Mouse (Mus musculus) midbrain, embryonic 13.5 days (tissue): ENCODE results near the gene Gm826. TPM values are rescaled to one million over a fixed set of nuclear protein-coding genes. Genes with fewer than 3 reads are reported as not detected.

Source experiments
- ATAC-seq: fragments of 200-750 bp; cut with Nextera tagmentation; 2 replicates; pipeline ENCODE4 v1.8.0; 2017; ENCODE audit warnings: mild to moderate bottlenecking, moderate TSS enrichment, moderate library complexity
- H3K27ac ChIP-seq: fragments of 300-500 bp; sonication (generic); 2 replicates; pipeline ENCODE4 v1.5.1; 2015; ENCODE audit warnings: inconsistent platforms, mild to moderate bottlenecking, moderate library complexity
- H3K27me3 ChIP-seq: fragments of 300-500 bp; sonication (generic); 2 replicates; pipeline ENCODE4 v1.6.1; 2015; ENCODE audit warnings: mild to moderate bottlenecking, inconsistent platforms
- H3K36me3 ChIP-seq: fragments of 300-500 bp; sonication (generic); 2 replicates; pipeline ENCODE4 v1.6.1; 2015; ENCODE audit warnings: mild to moderate bottlenecking, inconsistent platforms
- H3K4me1 ChIP-seq: fragments of 300-500 bp; sonication (generic); replicated peaks from 2 replicates; pipeline ENCODE4 v1.6.1; 2015; ENCODE audit warnings: inconsistent platforms
- H3K4me2 ChIP-seq: fragments of 300-500 bp; sonication (generic); replicated peaks from 2 replicates; pipeline ENCODE4 v1.6.1; 2015; ENCODE audit warnings: moderate library complexity, mild to moderate bottlenecking, inconsistent platforms
- H3K4me3 ChIP-seq: fragments of 300-500 bp; sonication (generic); replicated peaks from 2 replicates; pipeline ENCODE4 v1.5.1; 2015; ENCODE audit warnings: mild to moderate bottlenecking, inconsistent platforms
- H3K9ac ChIP-seq: fragments of 300-500 bp; sonication (generic); replicated peaks from 2 replicates; pipeline ENCODE4 v1.6.1; 2015; ENCODE audit warnings: mild to moderate bottlenecking, inconsistent platforms
- H3K9me3 ChIP-seq: fragments of 300-500 bp; sonication (generic); 2 replicates; pipeline ENCODE4 v1.6.1; 2016; ENCODE audit warnings: mild to moderate bottlenecking, inconsistent platforms
- WGBS: fragments of 180-500 bp; shearing (Covaris S2); methylation state at CpG from one replicate; pipeline ENCODE4 v1.1.7; 2015; 5-methylcytosine and 5-hydroxymethylcytosine counted together
- polyA plus RNA-seq: library from polyadenylated mRNA; unstranded; fragments of >200 nt; fragmentation: Nextera tagmentation; extraction: Ambion mirVana; gene quantifications from 2 replicates; pipeline ENCODE4 v1.2.1, GENCODE M21; 2015

Gene Gm826
- not detected in 2 replicates for polyA plus RNA-seq

DNA sequence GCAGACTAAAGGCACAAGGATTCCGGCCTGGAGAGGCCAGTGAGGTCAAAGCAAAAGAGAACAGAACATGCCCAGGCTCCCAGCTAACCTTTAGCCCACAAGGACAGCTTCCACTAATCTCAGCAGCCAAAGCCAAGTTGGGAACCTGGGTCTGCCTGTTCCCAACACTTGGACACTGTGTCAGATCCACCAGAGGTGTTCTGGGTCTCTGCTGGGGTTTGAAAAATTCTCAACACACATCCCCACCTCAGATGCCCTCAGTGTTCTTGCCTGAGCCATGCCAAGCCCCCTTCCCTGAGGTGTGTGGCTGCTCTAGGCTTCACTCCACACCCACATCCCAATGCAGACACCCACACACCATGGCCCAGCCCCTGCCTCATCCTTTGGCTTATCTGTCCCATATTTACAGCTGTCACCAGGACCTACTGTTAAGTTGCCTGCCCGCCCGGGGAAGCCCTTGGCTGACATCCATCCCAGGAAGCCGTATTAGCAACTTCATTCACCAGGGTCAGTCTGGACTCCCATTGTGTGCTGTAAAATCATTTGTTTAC, at the start of gene Gm826:
Gm826 (minus strand) TSS at position 52 of the 551 bp plus-strand sequence.
- Histone ChIP-seq H3K36me3 (no peaks in the 10 kb centered on the region), H3K4me2 (no peak within 1 kb of the TSS), H3K27me3 (no peaks in the 10 kb centered on the region), H3K27ac (no peak within 1 kb of the TSS), H3K9me3 (no peaks in the 10 kb centered on the region), H3K9ac (no peak within 1 kb of the TSS), H3K4me3 (no peak within 1 kb of the TSS), H3K4me1 (peaks cover 6% of the 10 kb centered on the region)
- WGBS = 69% methylated on average over 4 of the region's 4 CpGs
- ATAC-seq = no peak

GRCm38 (mm10) chr2:160383418-160383817, 49.5 kb upstream of the Gm826 start:
- no peak for ATAC-seq
- WGBS = 72% methylated on average over 3 of the region's 3 CpGs
- no peaks in the 10 kb centered on the region for H3K9me3 ChIP-seq
- no peaks in the 10 kb centered on the region for H3K36me3 ChIP-seq
- H3K27me3 ChIP-seq = no peaks in the 10 kb centered on the region
- H3K9ac ChIP-seq = no peak overlapping the region
- H3K4me1 ChIP-seq = peaks cover 2% of the 10 kb centered on the region
- no peak overlapping the region for H3K27ac ChIP-seq
- no peak overlapping the region for H3K4me3 ChIP-seq
- no peak overlapping the region for H3K4me2 ChIP-seq

DNA sequence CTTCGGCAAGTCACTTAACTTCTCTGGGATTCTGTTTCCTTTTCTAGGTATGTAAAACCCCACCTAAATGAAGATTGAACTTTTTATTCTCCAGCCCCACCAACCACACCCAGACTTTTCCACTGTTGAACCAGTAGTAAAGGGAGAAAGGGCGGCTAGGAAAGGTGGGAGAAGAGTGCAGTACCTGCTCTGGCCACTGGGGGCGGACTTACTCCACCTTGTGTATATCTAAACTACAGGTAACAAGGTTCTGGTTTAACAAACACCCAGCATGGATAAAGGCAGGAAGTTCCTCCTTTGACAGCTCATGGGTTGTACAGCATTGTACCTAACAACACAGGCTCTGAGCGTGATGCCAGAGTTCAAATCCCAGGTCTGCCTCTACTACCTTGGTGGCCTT, 44.3 kb upstream of the Gm826 start:
- WGBS = 48% methylated on average over 4 of the region's 4 CpGs
- Histone ChIP-seq H3K27ac (no peak overlapping the region), H3K9me3 (no peaks in the 10 kb centered on the region), H3K4me2 (no peak overlapping the region), H3K36me3 (no peaks in the 10 kb centered on the region), H3K4me3 (no peak overlapping the region), H3K4me1 (0 out of 2 replicates have a peak, but pooled peaks cover 4% of the 10 kb centered on the region), H3K9ac (no peak overlapping the region), H3K27me3 (peaks cover 33% of the 10 kb centered on the region)
- ATAC-seq = no peak

DNA sequence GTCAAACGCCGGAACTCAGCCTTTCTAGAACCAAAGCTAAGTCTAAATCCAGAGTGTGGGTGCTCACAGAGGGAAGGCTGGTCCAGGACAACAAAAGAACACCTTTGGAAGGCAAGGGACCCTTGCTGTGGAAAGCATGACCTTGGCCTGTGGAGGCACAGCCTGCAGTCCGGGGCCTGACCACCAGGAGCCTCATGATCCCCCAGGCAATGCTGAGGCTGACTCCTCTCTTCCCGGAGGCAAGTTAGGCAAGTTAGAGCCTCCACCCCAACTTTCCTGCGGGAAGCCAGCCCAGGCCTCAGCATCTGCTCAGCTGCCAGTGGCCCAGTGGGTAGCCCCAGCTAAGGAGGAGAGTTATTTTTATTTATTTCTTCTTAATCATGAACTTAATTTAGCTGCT, 42.3 kb upstream of the Gm826 start:
- Histone ChIP-seq H3K27me3 (peaks cover 54% of the 10 kb centered on the region), H3K4me1 (0 out of 2 replicates have a peak, but pooled peaks cover 4% of the 10 kb centered on the region), H3K4me3 (no peak overlapping the region), H3K4me2 (no peak overlapping the region), H3K27ac (no peak overlapping the region), H3K9me3 (no peaks in the 10 kb centered on the region), H3K36me3 (no peaks in the 10 kb centered on the region), H3K9ac (no peak overlapping the region)
- 37% methylated on average over 5 of the region's 5 CpGs for WGBS
- ATAC-seq = no peak

- H3K4me2 ChIP-seq = peak overlapping the region; percentile 89
- H3K9me3 ChIP-seq = no peaks in the 10 kb centered on the region
- H3K27ac ChIP-seq = no peak overlapping the region
- no peaks in the 10 kb centered on the region for H3K36me3 ChIP-seq
- H3K27me3 ChIP-seq = peaks cover 78% of the 10 kb centered on the region
- peak overlapping the region; percentile 60 for H3K4me3 ChIP-seq
- ATAC-seq = no peak
- H3K4me1 ChIP-seq = peaks cover 45% of the 10 kb centered on the region
- 2% methylated on average over 25 of the region's 25 CpGs for WGBS
- no peak overlapping the region for H3K9ac ChIP-seq
Measured at GRCm38 (mm10) chr2:160369653-160370420, 35.9 kb upstream of the Gm826 start.

DNA sequence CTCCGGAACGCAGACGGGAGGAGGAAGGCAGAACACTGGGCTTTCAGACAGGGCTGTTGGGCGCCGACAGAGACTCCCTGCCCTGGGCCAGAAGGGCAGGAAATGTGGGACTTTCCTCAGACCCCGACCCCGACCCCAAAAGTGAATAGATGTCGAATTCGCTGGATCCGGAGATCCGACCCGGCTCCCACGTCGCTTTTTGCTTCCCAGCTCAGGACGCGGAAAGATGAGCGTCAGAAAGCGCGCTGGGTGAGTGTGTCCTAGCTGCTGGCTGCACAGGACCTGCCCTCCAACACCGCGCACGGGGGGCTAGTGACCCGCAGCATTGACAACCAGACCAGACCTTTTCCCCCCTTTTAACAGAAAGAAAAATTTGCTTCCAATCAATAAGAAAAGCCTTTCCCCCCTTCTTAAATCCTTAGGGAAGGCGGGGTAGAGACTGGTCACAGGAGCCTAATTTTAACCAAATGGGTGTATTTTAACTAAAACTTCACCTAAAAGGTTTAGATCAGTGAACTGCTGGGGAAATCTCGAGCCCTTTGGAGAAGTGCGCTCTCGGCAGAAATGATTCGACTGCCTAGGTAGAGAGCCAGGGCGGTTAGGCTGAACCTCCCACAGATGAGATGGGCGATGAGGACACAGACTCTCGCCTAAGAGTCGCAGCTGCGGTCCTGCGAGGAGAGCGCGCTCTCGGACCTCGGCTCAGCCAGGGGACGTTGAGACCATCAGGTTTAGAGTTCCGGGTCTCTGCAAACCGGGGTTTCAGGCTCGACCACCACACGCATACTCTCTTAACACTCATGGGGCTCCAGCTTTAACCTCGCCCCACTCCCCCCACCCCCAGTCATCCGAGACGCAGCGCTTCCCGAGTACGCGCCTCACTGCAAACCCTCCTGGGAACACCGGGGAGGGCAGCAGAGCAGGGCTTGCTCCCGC, 34.7 kb upstream of the Gm826 start:
- H3K36me3 ChIP-seq = no peaks in the 10 kb centered on the region
- no peak for ATAC-seq
- no peak overlapping the region for H3K27ac ChIP-seq
- peak overlapping the region; percentile 60 for H3K4me3 ChIP-seq
- WGBS = under 1% methylated on average over 52 of the region's 52 CpGs
- H3K9ac ChIP-seq = peak overlapping the region; percentile 12
- peaks cover 74% of the 10 kb centered on the region for H3K27me3 ChIP-seq
- H3K4me1 ChIP-seq = peaks cover 53% of the 10 kb centered on the region
- H3K9me3 ChIP-seq = no peaks in the 10 kb centered on the region
- H3K4me2 ChIP-seq = peak overlapping the region; percentile 89

- Histone ChIP-seq H3K36me3 (no peaks in the 10 kb centered on the region), H3K9ac (peak overlapping the region; percentile 83), H3K4me3 (peak overlapping the region; percentile 60), H3K9me3 (no peaks in the 10 kb centered on the region), H3K4me1 (peaks cover 51% of the 10 kb centered on the region), H3K27ac (peak overlapping the region; percentile 91), H3K27me3 (peaks cover 74% of the 10 kb centered on the region), H3K4me2 (peak overlapping the region; percentile 89)
- ATAC-seq = peak; percentile 69
- under 1% methylated on average over 45 of the region's 45 CpGs for WGBS
Measured at GRCm38 (mm10) chr2:160367448-160368208, 33.7 kb upstream of the Gm826 start.

DNA sequence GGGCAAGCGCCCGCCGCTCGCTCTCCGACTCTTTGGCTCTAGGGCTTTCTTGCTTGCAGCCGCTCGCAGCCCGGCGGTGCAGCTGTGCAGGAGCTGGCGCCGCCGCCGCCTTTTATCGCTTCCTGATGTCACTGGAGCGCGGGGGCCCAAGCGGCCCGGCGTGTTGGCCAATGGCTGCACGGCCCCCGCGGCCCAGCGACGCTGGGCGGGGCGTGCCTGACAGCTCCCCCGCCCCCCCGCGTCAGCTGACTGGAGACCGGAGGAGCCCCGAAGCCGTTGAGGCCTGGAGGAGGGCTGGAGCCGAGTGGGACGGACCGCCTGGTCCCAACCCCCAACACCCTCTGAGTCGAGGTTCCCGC, 33.0 kb upstream of the Gm826 start, which contains the start of gene Mafb:
Mafb (minus strand) TSS at position 86 of the 359 bp plus-strand sequence.
- peak within 1 kb of the TSS; percentile 91 for H3K27ac ChIP-seq
- peaks cover 51% of the 10 kb centered on the region for H3K4me1 ChIP-seq
- H3K9ac ChIP-seq = peak within 1 kb of the TSS; percentile 83
- 2% methylated on average over 37 of the region's 37 CpGs for WGBS
- ATAC-seq = peak; percentile 92
- peak within 1 kb of the TSS; percentile 89 for H3K4me2 ChIP-seq
- peak within 1 kb of the TSS; percentile 60 for H3K4me3 ChIP-seq
- H3K27me3 ChIP-seq = peaks cover 74% of the 10 kb centered on the region
- H3K9me3 ChIP-seq = no peaks in the 10 kb centered on the region
- no peaks in the 10 kb centered on the region for H3K36me3 ChIP-seq

GRCm38 (mm10) chr2:160366111-160366979, 32.4 kb upstream of the Gm826 start:
- ATAC-seq = peak; percentile 29
- Histone ChIP-seq H3K4me3 (peak overlapping the region; percentile 60), H3K4me2 (peak overlapping the region; percentile 89), H3K36me3 (no peaks in the 10 kb centered on the region), H3K27me3 (peaks cover 74% of the 10 kb centered on the region), H3K4me1 (peaks cover 55% of the 10 kb centered on the region), H3K9ac (peak overlapping the region; percentile 83), H3K9me3 (no peaks in the 10 kb centered on the region), H3K27ac (peak overlapping the region; percentile 91)
- WGBS = under 1% methylated on average over 95 of the region's 95 CpGs

- Histone ChIP-seq H3K4me1 (peaks cover 64% of the 10 kb centered on the region), H3K9ac (peak overlapping the region; percentile 83), H3K9me3 (no peaks in the 10 kb centered on the region), H3K27me3 (peaks cover 74% of the 10 kb centered on the region), H3K4me2 (peak overlapping the region; percentile 89), H3K4me3 (peak overlapping the region; percentile 60), H3K27ac (no peak overlapping the region), H3K36me3 (no peaks in the 10 kb centered on the region)
- WGBS = under 1% methylated on average over 50 of the region's 50 CpGs
- no peak for ATAC-seq
Measured at GRCm38 (mm10) chr2:160365107-160365911, 31.3 kb upstream of the Gm826 start.
